Mouse (Mus musculus) erythroid progenitor cell, adult 5-6 weeks (primary cell): ENCODE results near the gene Elf5. TPM values are rescaled to one million over a fixed set of nuclear protein-coding genes. Genes with fewer than 3 reads are reported as not detected.

Experiments
- ATAC-seq: replicated peaks from 2 replicates; pipeline ENCODE4 v1.8.0; 2016; ENCODE audit warnings: moderate number of reproducible peaks, mild to moderate bottlenecking, moderate TSS enrichment, inconsistent platforms; ENCODE audit not compliant: poor library complexity, low FRiP score, severe bottlenecking
- total RNA-seq, 2 experiments: library from RNA; stranded (forward) in 1 of 2; stranded (reverse) in 1 of 2; fragments of 150-400 nt in 1 of 2; fragments of 186-747, 209-891 nt in 1 of 2; gene quantifications; 2 replicates each; pipeline versions ENCODE4 v1.2.3 to v1.2.4; 2015 to 2017; ENCODE audit warnings: low replicate concordance in 2 of 2

Gene Elf5
- total RNA-seq, 2 experiments from 2014 or later = not detected

- no peak for ATAC-seq
These were observed 19.2 kb downstream of the Elf5 start for GRCm38 (mm10) chr2:103430712-103431111.

- no peak for ATAC-seq
These were observed 21.3 kb downstream of the Elf5 start for GRCm38 (mm10) chr2:103432695-103433275.

GRCm38 (mm10) chr2:103435110-103435509 is 23.6 kb downstream of the Elf5 start:
- ATAC-seq = no peak

GRCm38 (mm10) chr2:103436534-103436933 is 25.0 kb downstream of the Elf5 start:
- ATAC-seq = no peak

GRCm38 (mm10) chr2:103439071-103439622 is 27.7 kb downstream of the Elf5 start:
- no peak for ATAC-seq

GRCm38 (mm10) chr2:103439710-103440109 is 28.2 kb downstream of the Elf5 start:
- 0 out of 2 replicates have a peak, but pooled peaks have one; percentile 39 for ATAC-seq

- ATAC-seq = peak; percentile 66; the same call in 1 of the 2 replicates
These were observed 34.3 kb downstream of the Elf5 start for GRCm38 (mm10) chr2:103445776-103446175.

GRCm38 (mm10) chr2:103446326-103446725 is 34.8 kb downstream of the Elf5 start:
- no peak for ATAC-seq

- no peak for ATAC-seq
These were observed 37.6 kb downstream of the Elf5 start for GRCm38 (mm10) chr2:103448947-103449560.

- ATAC-seq = no peak
These were observed 38.3 kb downstream of the Elf5 start for GRCm38 (mm10) chr2:103449813-103450212.

- no peak for ATAC-seq
These were observed 38.8 kb downstream of the Elf5 start for GRCm38 (mm10) chr2:103450267-103450666.

GRCm38 (mm10) chr2:103452550-103452949 is 41.1 kb downstream of the Elf5 start:
- ATAC-seq = no peak

- no peak for ATAC-seq
These were observed 44.3 kb downstream of the Elf5 start for GRCm38 (mm10) chr2:103455748-103456147.

GRCm38 (mm10) chr2:103456646-103457045 is 45.2 kb downstream of the Elf5 start:
- ATAC-seq = peak; percentile 62

GRCm38 (mm10) chr2:103457048-103457447 is 45.6 kb downstream of the Elf5 start:
- no peak for ATAC-seq

GRCm38 (mm10) chr2:103457628-103458027 is 46.1 kb downstream of the Elf5 start:
- ATAC-seq = no peak

GRCm38 (mm10) chr2:103459069-103459468 is 47.6 kb downstream of the Elf5 start:
- ATAC-seq = no peak

GRCm38 (mm10) chr2:103461210-103461609 is 49.7 kb downstream of the Elf5 start:
- ATAC-seq = no peak

GRCm38 (mm10) chr2:103461743-103462142 is 50.3 kb downstream of the Elf5 start:
- no peak for ATAC-seq

- no peak for ATAC-seq
These were observed 51.3 kb downstream of the Elf5 start for GRCm38 (mm10) chr2:103462746-103463145.

GRCm38 (mm10) chr2:103464524-103464923 is 53.0 kb downstream of the Elf5 start:
- no peak for ATAC-seq
